Mouse (Mus musculus) hindbrain, embryonic 16.5 days (tissue): Measurements from ENCODE around the gene Akap1. TPM values are rescaled to one million over a fixed set of nuclear protein-coding genes. Genes with fewer than 3 reads are reported as not detected.

Source experiments
- ATAC-seq: fragments of 200-750 bp; cut with Nextera tagmentation; 2 replicates; pipeline ENCODE4 v1.8.0; 2017; ENCODE audit warnings: moderate TSS enrichment, moderate library complexity
- H3K27ac ChIP-seq: fragments of 300-500 bp; sonication (generic); 2 replicates; pipeline ENCODE4 v1.5.1; 2014; ENCODE audit warnings: low read depth, mild to moderate bottlenecking, control low read depth, low read length, moderate library complexity
- H3K27me3 ChIP-seq: fragments of 300-500 bp; sonication (generic); replicated peaks from 2 replicates; pipeline ENCODE4 v1.6.1; 2014; ENCODE audit warnings: low read length; ENCODE audit not compliant: control insufficient read depth, insufficient read depth
- H3K36me3 ChIP-seq: fragments of 300-500 bp; sonication (generic); 2 replicates; pipeline ENCODE4 v1.6.1; 2014; ENCODE audit warnings: mild to moderate bottlenecking, low read length, moderate library complexity, mixed read lengths; ENCODE audit not compliant: control insufficient read depth, insufficient read depth
- H3K4me1 ChIP-seq: fragments of 300-500 bp; sonication (generic); 2 replicates; pipeline ENCODE4 v1.6.1; 2014; ENCODE audit warnings: low read depth, low read length; ENCODE audit not compliant: control insufficient read depth, insufficient read depth
- H3K4me2 ChIP-seq: fragments of 300-500 bp; sonication (generic); 2 replicates; pipeline ENCODE4 v1.6.1; 2014; ENCODE audit warnings: mild to moderate bottlenecking, low read length, control low read depth, moderate library complexity
- H3K4me3 ChIP-seq: fragments of 300-500 bp; sonication (generic); 2 replicates; pipeline ENCODE4 v1.5.1; 2014; ENCODE audit warnings: mild to moderate bottlenecking, low read length, control low read depth, moderate library complexity
- H3K9ac ChIP-seq: fragments of 300-500 bp; sonication (generic); 2 replicates; pipeline ENCODE4 v1.6.1; 2014; ENCODE audit warnings: low read depth, mild to moderate bottlenecking, control low read depth, low read length, moderate library complexity
- H3K9me3 ChIP-seq: fragments of 300-500 bp; sonication (generic); 2 replicates; pipeline ENCODE4 v1.6.1; 2014; ENCODE audit warnings: mild to moderate bottlenecking, low read length, moderate library complexity; ENCODE audit not compliant: control insufficient read depth
- WGBS: fragments of 180-500 bp; shearing (Covaris S2); extraction: QIAGEN DNeasy Blood & Tissue Kit; methylation state at CpG from one replicate; pipeline ENCODE4 v1.1.7; 2014; 5-methylcytosine and 5-hydroxymethylcytosine counted together
- polyA plus RNA-seq: library from polyadenylated mRNA; unstranded; fragments of >200 nt; fragmentation: Nextera tagmentation; extraction: Ambion mirVana; gene quantifications from 2 replicates; pipeline ENCODE4 v1.2.1, GENCODE M21; 2015

Gene Akap1
- 28.5 and 33.2 TPM in 2 replicates for polyA plus RNA-seq

GRCm38 (mm10) chr11:88864458-88865197 lies at the start of gene Akap1:
Gene Akap1 (minus strand): TSS chr11:88864586.
- Histone ChIP-seq H3K27ac (peak within 1 kb of the TSS; percentile 93), H3K36me3 (no peaks in the 10 kb centered on the region), H3K4me2 (peak within 1 kb of the TSS; percentile 88), H3K4me3 (peak within 1 kb of the TSS; percentile 63), H3K9me3 (no peaks in the 10 kb centered on the region), H3K9ac (peak within 1 kb of the TSS; percentile 88), H3K27me3 (no peaks in the 10 kb centered on the region), H3K4me1 (peaks cover 12% of the 10 kb centered on the region)
- peak; percentile 98 for ATAC-seq
- 1% methylated on average over 53 of the region's 60 CpGs for WGBS

GRCm38 (mm10) chr11:88909388-88910036 lies 45.1 kb upstream of the Akap1 start:
- no peak overlapping the region for H3K27ac ChIP-seq
- ATAC-seq = no peak
- H3K4me3 ChIP-seq = no peak overlapping the region
- no peaks in the 10 kb centered on the region for H3K9me3 ChIP-seq
- H3K9ac ChIP-seq = no peak overlapping the region
- H3K27me3 ChIP-seq = no peaks in the 10 kb centered on the region
- no peaks in the 10 kb centered on the region for H3K4me1 ChIP-seq
- WGBS = 83% methylated on average over 8 of the region's 8 CpGs
- H3K36me3 ChIP-seq = no peaks in the 10 kb centered on the region
- no peak overlapping the region for H3K4me2 ChIP-seq

GRCm38 (mm10) chr11:88908557-88909211 lies 44.3 kb upstream of the Akap1 start:
- 90% methylated on average over 1 of the region's 1 CpGs for WGBS
- H3K9me3 ChIP-seq = no peaks in the 10 kb centered on the region
- no peak overlapping the region for H3K9ac ChIP-seq
- H3K27ac ChIP-seq = no peak overlapping the region
- H3K27me3 ChIP-seq = no peaks in the 10 kb centered on the region
- no peak for ATAC-seq
- no peaks in the 10 kb centered on the region for H3K36me3 ChIP-seq
- no peak overlapping the region for H3K4me3 ChIP-seq
- H3K4me2 ChIP-seq = no peak overlapping the region
- H3K4me1 ChIP-seq = no peaks in the 10 kb centered on the region

- H3K27me3 ChIP-seq = no peaks in the 10 kb centered on the region
- WGBS = 97% methylated on average over 7 of the region's 7 CpGs
- no peak for ATAC-seq
These were observed 43.5 kb upstream of the Akap1 start for GRCm38 (mm10) chr11:88907886-88908285.

GRCm38 (mm10) chr11:88905621-88906020 lies 41.2 kb upstream of the Akap1 start:
- Histone ChIP-seq H3K9me3 (no peaks in the 10 kb centered on the region), H3K27ac (no peak overlapping the region), H3K36me3 (no peaks in the 10 kb centered on the region), H3K27me3 (no peaks in the 10 kb centered on the region), H3K9ac (no peak overlapping the region), H3K4me1 (no peaks in the 10 kb centered on the region), H3K4me2 (no peak overlapping the region), H3K4me3 (no peak overlapping the region)
- 53% methylated on average over 2 of the region's 2 CpGs for WGBS
- no peak for ATAC-seq

More at GRCm38 (mm10) chr11:88907886-88908285, 43.5 kb upstream of the Akap1 start:
- H3K4me2 ChIP-seq = no peak overlapping the region
- no peak overlapping the region for H3K4me3 ChIP-seq
- no peak overlapping the region for H3K9ac ChIP-seq
- H3K9me3 ChIP-seq = no peaks in the 10 kb centered on the region
- no peaks in the 10 kb centered on the region for H3K4me1 ChIP-seq
- H3K27ac ChIP-seq = no peak overlapping the region
- no peaks in the 10 kb centered on the region for H3K36me3 ChIP-seq

GRCm38 (mm10) chr11:88904080-88904479 lies 39.7 kb upstream of the Akap1 start:
- no peak overlapping the region for H3K27ac ChIP-seq
- no peak overlapping the region for H3K4me3 ChIP-seq
- no peaks in the 10 kb centered on the region for H3K27me3 ChIP-seq
- no peaks in the 10 kb centered on the region for H3K36me3 ChIP-seq
- no peak overlapping the region for H3K9ac ChIP-seq
- H3K9me3 ChIP-seq = no peaks in the 10 kb centered on the region
- 76% methylated on average over 2 of the region's 2 CpGs for WGBS
- H3K4me1 ChIP-seq = no peaks in the 10 kb centered on the region
- no peak for ATAC-seq
- no peak overlapping the region for H3K4me2 ChIP-seq

- Histone ChIP-seq H3K27ac (no peak overlapping the region), H3K4me1 (no peaks in the 10 kb centered on the region), H3K9ac (no peak overlapping the region), H3K4me3 (no peak overlapping the region), H3K4me2 (no peak overlapping the region), H3K27me3 (no peaks in the 10 kb centered on the region), H3K36me3 (no peaks in the 10 kb centered on the region), H3K9me3 (no peaks in the 10 kb centered on the region)
- ATAC-seq = no peak
- WGBS = 85% methylated on average over 6 of the region's 6 CpGs
These were observed 38.4 kb upstream of the Akap1 start for GRCm38 (mm10) chr11:88902762-88903161.

- no peak overlapping the region for H3K4me2 ChIP-seq
- H3K27me3 ChIP-seq = no peaks in the 10 kb centered on the region
- H3K4me3 ChIP-seq = no peak overlapping the region
- H3K9me3 ChIP-seq = no peaks in the 10 kb centered on the region
- no peak overlapping the region for H3K9ac ChIP-seq
- no peak for ATAC-seq
- no peaks in the 10 kb centered on the region for H3K36me3 ChIP-seq
- no peak overlapping the region for H3K27ac ChIP-seq
- WGBS = 79% methylated on average over 7 of the region's 7 CpGs
- H3K4me1 ChIP-seq = no peaks in the 10 kb centered on the region
These were observed 37.0 kb upstream of the Akap1 start for GRCm38 (mm10) chr11:88901341-88901802.

- Histone ChIP-seq H3K9me3 (no peaks in the 10 kb centered on the region), H3K4me2 (no peak overlapping the region), H3K27ac (no peak overlapping the region), H3K36me3 (no peaks in the 10 kb centered on the region), H3K4me1 (no peaks in the 10 kb centered on the region), H3K4me3 (no peak overlapping the region), H3K9ac (no peak overlapping the region), H3K27me3 (no peaks in the 10 kb centered on the region)
- ATAC-seq = no peak
- 92% methylated on average over 6 of the region's 6 CpGs for WGBS
These were observed 35.2 kb upstream of the Akap1 start for GRCm38 (mm10) chr11:88899561-88899960.
